Mouse (Mus musculus) ovary, postnatal 10 days (tissue): ENCODE results near the gene Nup205.
"Not testable (repeated sequence)": the region's sequence is repeated elsewhere in the genome, so short reads cannot be mapped to it uniquely, and the experiment has no call there.

Experiments
- DNase-seq: peaks from one replicate; pipeline ENCODE4 v3.0.0; 2022; ENCODE audit warnings: low spot score

Nup205 gene

GRCm38 (mm10) chr6:35176979-35177649 lies at the start of gene Nup205:
Nup205 (plus strand) TSS chr6:35177421.
- DNase-seq = peak; percentile 83

GRCm38 (mm10) chr6:35132806-35133205 lies 44.4 kb upstream of the Nup205 start:
- DNase-seq = no peak

GRCm38 (mm10) chr6:35133246-35133578 lies 44.0 kb upstream of the Nup205 start:
- peak; percentile 3 for DNase-seq

- DNase-seq = peak; percentile 96
These were observed 43.4 kb upstream of the Nup205 start, which contains the start of gene Cnot4 for GRCm38 (mm10) chr6:35133579-35134488. Cnot4 (minus strand) TSS chr6:35133724.

GRCm38 (mm10) chr6:35134844-35135243 lies 42.4 kb upstream of the Nup205 start:
- DNase-seq = no peak

- DNase-seq = no peak
These were observed 36.9 kb upstream of the Nup205 start for GRCm38 (mm10) chr6:35140351-35140750.

GRCm38 (mm10) chr6:35145569-35145968 lies 31.7 kb upstream of the Nup205 start:
- DNase-seq = no peak

- DNase-seq = no peak
These were observed 29.3 kb upstream of the Nup205 start for GRCm38 (mm10) chr6:35147726-35148422.

- DNase-seq = no peak
These were observed 22.7 kb upstream of the Nup205 start for GRCm38 (mm10) chr6:35154540-35154939.

- no peak for DNase-seq
These were observed 8.0 kb upstream of the Nup205 start for GRCm38 (mm10) chr6:35169250-35169649.

GRCm38 (mm10) chr6:35172028-35172427 lies 5.2 kb upstream of the Nup205 start:
- DNase-seq = not testable (repeated sequence)

- no peak for DNase-seq
These were observed 4.0 kb upstream of the Nup205 start for GRCm38 (mm10) chr6:35173181-35173580.

- DNase-seq = peak; percentile 22
These were observed 540 bp downstream of the Nup205 start for GRCm38 (mm10) chr6:35177650-35178272.

GRCm38 (mm10) chr6:35179299-35179698 lies 2.1 kb downstream of the Nup205 start:
- not testable (repeated sequence) for DNase-seq

GRCm38 (mm10) chr6:35184781-35185180 lies 7.6 kb downstream of the Nup205 start:
- DNase-seq = no peak

- DNase-seq = no peak
These were observed 14.0 kb downstream of the Nup205 start for GRCm38 (mm10) chr6:35191198-35191597.

GRCm38 (mm10) chr6:35225696-35226095 lies 48.5 kb downstream of the Nup205 start:
- no peak for DNase-seq

GRCm38 (mm10) chr6:35229415-35229814 lies 52.2 kb downstream of the Nup205 start:
- no peak for DNase-seq

- DNase-seq = no peak
These were observed 59.0 kb downstream of the Nup205 start for GRCm38 (mm10) chr6:35236108-35236785.

GRCm38 (mm10) chr6:35243252-35243651 lies 66.0 kb downstream of the Nup205 start:
- no peak for DNase-seq

GRCm38 (mm10) chr6:35243989-35244388 lies 66.8 kb downstream of the Nup205 start:
- no peak for DNase-seq

GRCm38 (mm10) chr6:35245086-35245485 lies 67.9 kb downstream of the Nup205 start:
- DNase-seq = no peak
